Mouse (Mus musculus): ENCODE measurements around the gene Tmem98. TPM values are rescaled to one million over a fixed set of nuclear protein-coding genes. Genes with fewer than 3 reads are reported as not detected.

Gene Tmem98
- polyA plus RNA-seq, 1 experiment from 2014 or later: 93.2 TPM

DNA sequence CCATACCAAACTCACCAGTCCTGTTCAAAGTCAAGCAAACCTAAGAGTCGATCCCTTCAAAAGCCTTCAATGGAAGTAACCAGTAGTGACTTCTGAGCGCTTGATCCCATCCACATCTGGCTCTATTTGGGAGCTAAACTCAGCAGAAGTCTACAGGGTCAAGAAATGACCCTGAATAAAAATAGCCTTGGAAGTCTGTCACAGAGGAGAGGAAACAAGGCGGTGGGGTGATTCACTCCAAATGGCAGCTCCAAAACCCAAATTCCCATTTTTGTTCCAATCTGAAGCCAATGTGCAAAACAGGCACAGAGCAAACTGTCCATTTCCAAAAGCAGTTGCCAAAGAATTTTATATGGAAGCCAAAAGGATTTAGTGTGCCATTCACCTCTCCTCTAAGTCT, 38.8 kb upstream of the Tmem98 start:
- Histone ChIP-seq H3K9me3 (replicated peaks; ENCODE audit: low read length) (no peaks in the 10 kb centered on the region), H3K4me2 (ENCODE audit: low read length) (no peak overlapping the region), H3K4me3 (replicated peaks; ENCODE audit: low read depth, low read length) (no peak overlapping the region), H3K4me1 (replicated peaks; ENCODE audit: insufficient read depth, low read length) (peaks cover 7% of the 10 kb centered on the region; the same call in 1 of the 2 replicates), H3K27ac (no peak overlapping the region), H3K36me3 (ENCODE audit: insufficient read depth, low read length) (no peaks in the 10 kb centered on the region), H3K27me3 (ENCODE audit: insufficient read depth, low read length) (no peaks in the 10 kb centered on the region), H3K9ac (ENCODE audit: low read depth, low read length) (no peak overlapping the region)
- ATAC-seq (replicated peaks; ENCODE audit: low FRiP score, low read depth) (no peak), DNase-seq (ENCODE audit: low spot score) (peak; percentile 22)
- TF ChIP-seq CTCF (IDR thresholded peaks at IDR 0.05; ENCODE audit: low read depth): no peak
- 74% methylated on average over 3 of the region's 3 CpGs for WGBS

DNA sequence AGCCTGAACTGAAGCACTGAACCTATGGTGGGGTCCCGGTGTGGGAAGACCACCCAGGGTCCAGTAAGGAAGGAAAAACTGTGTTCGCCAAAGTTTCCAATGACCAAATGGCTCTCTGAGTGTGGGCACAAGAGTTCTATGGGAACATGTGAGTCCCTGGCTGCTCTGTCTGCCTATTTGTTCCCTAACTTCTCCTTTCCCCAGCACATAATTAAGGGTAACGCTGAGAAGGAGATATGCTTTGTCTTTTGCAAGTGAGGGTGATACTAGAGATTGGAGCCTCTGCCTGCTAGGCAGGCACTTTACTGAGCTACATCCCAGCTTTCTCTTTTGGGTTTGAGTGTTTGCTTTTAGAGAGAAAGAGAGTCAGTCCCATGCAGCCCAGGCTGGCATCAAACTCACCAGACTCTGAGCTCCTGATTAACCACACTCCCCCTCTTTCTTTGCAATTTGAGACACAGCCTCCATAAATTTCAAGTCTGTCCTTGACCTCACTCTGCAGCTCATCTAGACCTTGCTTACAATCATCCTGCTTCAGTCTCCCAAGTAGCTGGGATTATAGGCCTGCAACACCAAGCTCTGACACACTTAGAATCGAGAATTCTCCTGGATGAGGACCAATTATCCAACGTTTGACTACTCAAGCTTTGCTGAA, 38.3 kb upstream of the Tmem98 start:
- TF ChIP-seq CTCF (IDR thresholded peaks at IDR 0.05; ENCODE audit: low read depth): no peak
- Histone ChIP-seq H3K9me3 (replicated peaks; ENCODE audit: low read length) (no peaks in the 10 kb centered on the region), H3K4me2 (ENCODE audit: low read length) (no peak overlapping the region), H3K36me3 (ENCODE audit: insufficient read depth, low read length) (no peaks in the 10 kb centered on the region), H3K27me3 (ENCODE audit: insufficient read depth, low read length) (no peaks in the 10 kb centered on the region), H3K9ac (ENCODE audit: low read depth, low read length) (no peak overlapping the region), H3K4me3 (replicated peaks; ENCODE audit: low read depth, low read length) (no peak overlapping the region), H3K4me1 (replicated peaks; ENCODE audit: insufficient read depth, low read length) (peaks cover 7% of the 10 kb centered on the region; the same call in 1 of the 2 replicates), H3K27ac (no peak overlapping the region)
- 63% methylated on average over 5 of the region's 5 CpGs for WGBS
- no peak for ATAC-seq (replicated peaks; ENCODE audit: low FRiP score, low read depth)
- no peak for DNase-seq (ENCODE audit: low spot score)

DNA sequence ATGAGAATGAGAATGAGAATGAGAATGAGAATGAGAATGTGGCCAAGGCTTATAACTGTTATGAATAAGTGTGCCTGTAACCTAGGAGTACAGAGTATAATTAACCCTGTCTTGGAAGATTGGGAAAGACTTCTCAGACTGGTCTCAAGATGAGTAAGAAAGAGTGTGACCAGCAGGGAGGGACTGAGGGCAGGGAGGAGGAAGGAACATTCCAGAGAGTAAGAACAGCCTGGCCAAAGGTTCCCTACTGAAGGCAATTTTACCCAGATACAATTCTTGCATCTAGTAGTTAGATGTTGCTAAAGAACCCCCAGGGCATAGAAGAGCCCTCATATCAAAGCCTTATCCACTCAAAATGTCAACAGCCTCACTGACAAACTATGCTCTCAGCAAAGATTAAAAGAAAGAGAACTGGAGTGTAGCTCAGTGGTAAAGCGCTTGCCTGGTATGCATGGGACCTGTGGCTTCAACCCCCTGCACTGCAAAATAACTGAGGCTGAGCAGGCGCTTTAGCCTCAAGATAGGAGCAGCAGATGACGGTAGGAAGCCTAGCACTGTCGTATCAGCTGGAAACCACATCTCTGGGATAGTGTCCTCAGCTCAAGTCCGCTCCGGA, 37.3 kb upstream of the Tmem98 start:
- no peaks in the 10 kb centered on the region for H3K27me3 ChIP-seq (ENCODE audit: insufficient read depth, low read length)
- H3K4me3 ChIP-seq (replicated peaks; ENCODE audit: low read depth, low read length): no peak overlapping the region
- H3K9ac ChIP-seq (ENCODE audit: low read depth, low read length): no peak overlapping the region
- 89% methylated on average over 6 of the region's 6 CpGs for WGBS
- no peak overlapping the region for H3K4me2 ChIP-seq (ENCODE audit: low read length)
- peak; percentile 16 for DNase-seq (ENCODE audit: low spot score)
- TF ChIP-seq CTCF (IDR thresholded peaks at IDR 0.05; ENCODE audit: low read depth): no peak
- H3K36me3 ChIP-seq (ENCODE audit: insufficient read depth, low read length): no peaks in the 10 kb centered on the region
- H3K4me1 ChIP-seq (replicated peaks; ENCODE audit: insufficient read depth, low read length): peaks cover 7% of the 10 kb centered on the region; the same call in 1 of the 2 replicates
- no peak for ATAC-seq (replicated peaks; ENCODE audit: low FRiP score, low read depth)
- H3K27ac ChIP-seq: no peak overlapping the region
- H3K9me3 ChIP-seq (replicated peaks; ENCODE audit: low read length): no peaks in the 10 kb centered on the region

DNA sequence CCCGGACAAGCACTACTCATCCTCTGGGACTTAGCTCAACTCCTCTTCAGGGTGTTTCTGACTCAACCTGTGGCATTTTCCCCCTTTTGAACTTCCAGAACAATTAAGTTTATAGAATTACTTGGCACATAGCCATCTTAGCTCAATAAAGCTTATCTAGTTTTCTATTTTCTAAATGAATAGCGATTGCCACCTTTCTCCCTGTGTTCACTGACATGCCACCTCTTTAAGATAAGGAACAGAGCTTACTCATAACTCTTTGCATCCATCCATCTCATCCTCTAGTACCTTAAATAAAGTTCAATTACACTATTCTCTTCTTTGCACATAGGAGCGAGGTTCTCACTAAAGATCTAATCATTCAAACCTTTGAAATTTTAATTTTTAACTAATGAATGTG, 34.4 kb upstream of the Tmem98 start:
- peaks cover 10% of the 10 kb centered on the region; the same call in 1 of the 2 replicates for H3K4me1 ChIP-seq (replicated peaks; ENCODE audit: insufficient read depth, low read length)
- H3K27ac ChIP-seq: no peak overlapping the region
- 73% methylated on average over 3 of the region's 3 CpGs for WGBS
- no peak overlapping the region for H3K9ac ChIP-seq (ENCODE audit: low read depth, low read length)
- no peak overlapping the region for H3K4me2 ChIP-seq (ENCODE audit: low read length)
- ATAC-seq (replicated peaks; ENCODE audit: low FRiP score, low read depth) (no peak), DNase-seq (ENCODE audit: low spot score) (no peak)
- no peaks in the 10 kb centered on the region for H3K36me3 ChIP-seq (ENCODE audit: insufficient read depth, low read length)
- no peaks in the 10 kb centered on the region for H3K9me3 ChIP-seq (replicated peaks; ENCODE audit: low read length)
- no peak overlapping the region for H3K4me3 ChIP-seq (replicated peaks; ENCODE audit: low read depth, low read length)
- no peaks in the 10 kb centered on the region for H3K27me3 ChIP-seq (ENCODE audit: insufficient read depth, low read length)
- no peak for TF ChIP-seq CTCF (IDR thresholded peaks at IDR 0.05; ENCODE audit: low read depth)

DNA sequence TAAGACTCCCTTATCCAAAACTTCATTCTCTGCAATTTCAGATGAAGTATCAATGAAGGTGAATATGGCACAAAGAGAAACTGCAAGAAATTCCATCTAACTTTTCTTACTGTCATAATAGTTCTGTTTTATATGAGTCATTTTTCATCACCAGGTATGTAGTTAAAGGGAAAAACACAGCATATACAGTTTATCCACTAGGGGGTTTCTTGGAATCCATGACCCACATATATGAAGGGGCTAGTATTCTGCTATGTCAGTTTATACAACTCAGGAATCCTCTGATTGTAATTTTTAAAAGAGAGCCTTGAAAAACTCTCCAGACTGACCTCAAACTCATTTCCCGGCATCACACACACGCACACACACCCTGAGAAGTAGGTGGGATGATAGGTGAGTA, 32.3 kb upstream of the Tmem98 start:
- Histone ChIP-seq H3K4me3 (replicated peaks; ENCODE audit: low read depth, low read length) (no peak overlapping the region), H3K4me1 (replicated peaks; ENCODE audit: insufficient read depth, low read length) (0 out of 2 replicates have a peak, but pooled peaks cover 3% of the 10 kb centered on the region), H3K27me3 (ENCODE audit: insufficient read depth, low read length) (no peaks in the 10 kb centered on the region), H3K4me2 (ENCODE audit: low read length) (peak overlapping the region; percentile 1; the same call in 1 of the 2 replicates), H3K27ac (no peak overlapping the region), H3K36me3 (ENCODE audit: insufficient read depth, low read length) (no peaks in the 10 kb centered on the region), H3K9me3 (replicated peaks; ENCODE audit: low read length) (no peaks in the 10 kb centered on the region), H3K9ac (ENCODE audit: low read depth, low read length) (no peak overlapping the region)
- 86% methylated on average over 2 of the region's 2 CpGs for WGBS
- peak; percentile 42 for DNase-seq (ENCODE audit: low spot score)
- peak; percentile 50; the same call in 1 of the 2 replicates for TF ChIP-seq CTCF (IDR thresholded peaks at IDR 0.05; ENCODE audit: low read depth)
- ATAC-seq (replicated peaks; ENCODE audit: low FRiP score, low read depth): no peak

DNA sequence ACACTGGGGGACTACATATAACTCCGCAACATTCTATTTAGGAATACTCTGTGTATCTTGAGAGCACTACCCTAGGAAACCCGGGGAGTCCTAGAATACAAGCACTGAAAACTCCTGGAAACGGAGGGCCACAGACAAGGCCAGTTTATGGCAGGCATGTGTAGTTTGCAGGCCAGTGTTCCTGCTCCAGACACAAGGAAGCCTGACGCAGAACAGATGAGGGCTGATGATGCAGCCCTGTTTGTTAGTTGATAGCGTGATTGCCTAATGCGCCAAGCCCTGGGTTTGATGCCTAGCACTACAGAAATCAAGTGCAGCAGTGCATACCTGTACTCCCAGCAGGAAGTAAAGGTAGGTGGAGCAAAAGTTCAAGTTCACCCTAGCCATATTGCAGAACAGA, 31.8 kb upstream of the Tmem98 start:
- ATAC-seq (replicated peaks; ENCODE audit: low FRiP score, low read depth) (no peak), DNase-seq (ENCODE audit: low spot score) (no peak)
- H3K4me2 ChIP-seq (ENCODE audit: low read length): peak overlapping the region; percentile 1; the same call in 1 of the 2 replicates
- 0 out of 2 replicates have a peak, but pooled peaks cover 3% of the 10 kb centered on the region for H3K4me1 ChIP-seq (replicated peaks; ENCODE audit: insufficient read depth, low read length)
- H3K4me3 ChIP-seq (replicated peaks; ENCODE audit: low read depth, low read length): no peak overlapping the region
- 70% methylated on average over 6 of the region's 6 CpGs for WGBS
- no peaks in the 10 kb centered on the region for H3K36me3 ChIP-seq (ENCODE audit: insufficient read depth, low read length)
- H3K9ac ChIP-seq (ENCODE audit: low read depth, low read length): no peak overlapping the region
- H3K27ac ChIP-seq: no peak overlapping the region
- H3K9me3 ChIP-seq (replicated peaks; ENCODE audit: low read length): no peaks in the 10 kb centered on the region
- no peaks in the 10 kb centered on the region for H3K27me3 ChIP-seq (ENCODE audit: insufficient read depth, low read length)
- no peak for TF ChIP-seq CTCF (IDR thresholded peaks at IDR 0.05; ENCODE audit: low read depth)
